17 mouse cellular contexts compared by ENCODE assay signal in genomic region chr9:65606321-65607109, GRCm38 (mm10). TPM values are rescaled to one million over a fixed set of nuclear protein-coding genes. Genes with fewer than 3 reads are reported as not detected.
DNase-seq lines count a peak whose midpoint lies in the region; ATAC-seq and TF ChIP-seq lines count a peak whose summit lies in the region.
"Had no signal": no experiment of that assay in that cellular context is flagged by ENCODE, and none has a peak within 500 bp of the region (broad histone marks: within the 10 kb centered on the region; RNA-seq: fewer than 3 reads in every experiment).

No protein-coding gene starts in this region.

- H3K4me3 ChIP-seq in hindbrain, embryonic 13.5 days: no peak overlapping the region
- H3K4me3 ChIP-seq in hindbrain, embryonic 12.5 days: no peak overlapping the region
- peak overlapping the region; percentile 6 to 54 for H3K4me3 ChIP-seq in ES-E14 (ENCODE audit: insufficient read depth in 1 of 2, low read depth in 1 of 2, low read length in 2 of 2, poor library complexity in 1 of 2, severe bottlenecking in 1 of 2)
- H3K4me3 ChIP-seq in intestine, embryonic 16.5 days (ENCODE audit: low read length): no peak overlapping the region
- H3K4me3 ChIP-seq: forebrain, embryonic 13.5 days; neural tube, embryonic 12.5 days had no signal

- no peak overlapping the region for H3K27ac ChIP-seq in hindbrain, embryonic 13.5 days
- no peak overlapping the region for H3K27ac ChIP-seq in hindbrain, embryonic 12.5 days
- H3K27ac ChIP-seq in ES-E14 (ENCODE audit: insufficient read depth, low read depth, low read length, poor library complexity, severe bottlenecking): peak overlapping the region; percentile 77
- peak overlapping the region; percentile 60 for H3K27ac ChIP-seq in intestine, embryonic 16.5 days (ENCODE audit: low read length)
- H3K27ac ChIP-seq: forebrain, embryonic 13.5 days; kidney, postnatal 0 days; macrophage; neural tube, embryonic 12.5 days had no signal

- no peak overlapping the region for H3K4me2 ChIP-seq in hindbrain, embryonic 13.5 days
- H3K4me2 ChIP-seq in hindbrain, embryonic 12.5 days (replicated peaks): no peak overlapping the region
- no peak overlapping the region for H3K4me2 ChIP-seq in intestine, embryonic 16.5 days (ENCODE audit: low read depth, low read length)

- WGBS in hindbrain, embryonic 13.5 days: 39% methylated on average over 8 of the region's 9 CpGs
- 40% methylated on average over 9 of the region's 9 CpGs for WGBS in hindbrain, embryonic 12.5 days
- 47% methylated on average over 9 of the region's 9 CpGs for WGBS in intestine, embryonic 16.5 days

- DNase-seq in 3T3-L1 (ENCODE audit: low read depth, low spot score) (peak; percentile 22), ES-E14 (ENCODE audit: low read depth, low spot score) (no peak)
- DNase-seq in right cerebral cortex, postnatal 4 days: no peak
- DNase-seq: cerebellum, adult 2 months; layer of hippocampus, postnatal 36 days; liver; right cerebral cortex, postnatal 14 days had no signal

- peaks cover 8% of the 10 kb centered on the region for H3K27me3 ChIP-seq in hindbrain, embryonic 13.5 days
- H3K27me3 ChIP-seq in hindbrain, embryonic 12.5 days: peaks cover 6% of the 10 kb centered on the region; the same call in 1 of the 2 replicates
- no peaks in the 10 kb centered on the region for H3K27me3 ChIP-seq in intestine, embryonic 16.5 days (replicated peaks; ENCODE audit: control insufficient read depth, insufficient read depth, low read length)
- H3K27me3 ChIP-seq: CH12.LX; forebrain, embryonic 13.5 days had no signal

- peaks cover 4% of the 10 kb centered on the region; the same call in 1 of the 2 replicates for H3K4me1 ChIP-seq in hindbrain, embryonic 13.5 days (replicated peaks)
- peaks cover 3% of the 10 kb centered on the region for H3K4me1 ChIP-seq in hindbrain, embryonic 12.5 days
- H3K4me1 ChIP-seq in ES-E14 (ENCODE audit: control insufficient read depth in 2 of 2, insufficient read depth in 2 of 2, low read length in 2 of 2, poor library complexity in 1 of 2): peaks cover 3% of the 10 kb centered on the region in 2 experiments; a peak in 3 of 4 replicates
- no peaks in the 10 kb centered on the region for H3K4me1 ChIP-seq in intestine, embryonic 16.5 days (ENCODE audit: control insufficient read depth, insufficient read depth, low read length)
- H3K4me1 ChIP-seq: forebrain, embryonic 13.5 days had no signal

- H3K9ac ChIP-seq in hindbrain, embryonic 13.5 days: 0 out of 2 replicates have a peak overlapping the region, but pooled peaks have one; percentile 2
- no peak overlapping the region for H3K9ac ChIP-seq in hindbrain, embryonic 12.5 days
- peak overlapping the region; percentile 29 for H3K9ac ChIP-seq in ES-E14 (ENCODE audit: insufficient read depth, low read depth, low read length, poor library complexity, severe bottlenecking)
- H3K9ac ChIP-seq in intestine, embryonic 16.5 days (ENCODE audit: low read depth, low read length): peak overlapping the region; percentile 31; the same call in 1 of the 2 replicates

- no peaks in the 10 kb centered on the region for H3K36me3 ChIP-seq in hindbrain, embryonic 13.5 days
- no peaks in the 10 kb centered on the region for H3K36me3 ChIP-seq in hindbrain, embryonic 12.5 days
- H3K36me3 ChIP-seq in ES-E14 (ENCODE audit: control insufficient read depth, insufficient read depth, low read length, poor library complexity, severe bottlenecking): no peaks in the 10 kb centered on the region
- no peaks in the 10 kb centered on the region for H3K36me3 ChIP-seq in intestine, embryonic 16.5 days (ENCODE audit: control insufficient read depth, insufficient read depth, low read length)
- H3K36me3 ChIP-seq: neural tube, embryonic 12.5 days had no signal

- H3K9me3 ChIP-seq in hindbrain, embryonic 13.5 days: no peaks in the 10 kb centered on the region
- H3K9me3 ChIP-seq in hindbrain, embryonic 12.5 days (replicated peaks): no peaks in the 10 kb centered on the region
- H3K9me3 ChIP-seq in ES-E14 (ENCODE audit: control insufficient read depth, insufficient read depth, low read depth, low read length): no peaks in the 10 kb centered on the region
- H3K9me3 ChIP-seq in intestine, embryonic 16.5 days (ENCODE audit: control insufficient read depth, low read length): no peaks in the 10 kb centered on the region
- H3K9me3 ChIP-seq: forebrain, embryonic 13.5 days; neural tube, embryonic 12.5 days had no signal

- no peak for ATAC-seq in hindbrain, embryonic 13.5 days (ENCODE audit: low FRiP score)
- ATAC-seq in hindbrain, embryonic 12.5 days (ENCODE audit: low FRiP score): no peak
- peak; percentile 68 for ATAC-seq in intestine, embryonic 16.5 days
- no peak for ATAC-seq in megakaryocyte, adult 5-6 weeks (ENCODE audit: poor library complexity, severe bottlenecking)

- in situ Hi-C loops in ES-E14 (cut with MboI; ENCODE audit: low sequenced_read_pairs in 2 of 2, unreplicated experiment in 2 of 2): loop anchor here (10.0 kb wide), 2 partner anchors 58 to 248 kb away; partner anchors contain the start of gene Oaz2 (in 2 of the 2)

TF ChIP-seq in ES-E14, 5 proteins besides CTCF, POLR2A, EP300 and RAD21:
- TF ChIP-seq CHD2 (IDR thresholded peaks at IDR 0.05; ENCODE audit: low read depth, low read length): no peak
- no peak for TF ChIP-seq MAFK (IDR thresholded peaks at IDR 0.05; ENCODE audit: insufficient read depth, low read depth, low read length)
- no peak for TF ChIP-seq ZNF384 (IDR thresholded peaks at IDR 0.05; ENCODE audit: low read depth, low read length)
- no peak for TF ChIP-seq ZC3H11A (IDR thresholded peaks at IDR 0.05; ENCODE audit: borderline replicate concordance, low read depth, low read length)
- TF ChIP-seq HCFC1 (IDR thresholded peaks at IDR 0.05; ENCODE audit: borderline replicate concordance, insufficient read depth, low read length): no peak

RNA-seq across cellular contexts. Expression of gene Pif1, which starts 19.6 kb away (rescaled TPM):
- 3.8 and 4.4 TPM in 2 replicates for polyA plus RNA-seq in hindbrain, embryonic 13.5 days (2015; fragmentation: Nextera tagmentation; extraction: Ambion mirVana)
- 13.9 and 16.5 TPM in 2 replicates for polyA plus RNA-seq in hindbrain, embryonic 12.5 days (2016; fragmentation: Nextera tagmentation; extraction: Ambion mirVana)
- total RNA-seq in ES-E14 (2012; rRNA removed): 31.8 and 53.8 TPM in 2 replicates
- 7.6 and 9.0 TPM in 2 replicates for polyA plus RNA-seq in intestine, embryonic 16.5 days (2015; fragmentation: Nextera tagmentation; extraction: Ambion mirVana)
- total RNA-seq in megakaryocyte, adult 5-6 weeks (2015): 12.1 and 12.6 TPM in 2 replicates
- total RNA-seq in megakaryocyte, adult 5-6 weeks (2017): 12.7 and 16.9 TPM in 2 replicates
- total RNA-seq: gastrocnemius, adult 8-10 months had no signal

RNA-seq across cellular contexts. Expression of gene Rbpms2, which starts 22.9 kb away (rescaled TPM):
- 5.0 and 5.4 TPM in 2 replicates for polyA plus RNA-seq in hindbrain, embryonic 13.5 days (2015; fragmentation: Nextera tagmentation; extraction: Ambion mirVana)
- 13.7 and 15.0 TPM in 2 replicates for polyA plus RNA-seq in hindbrain, embryonic 12.5 days (2016; fragmentation: Nextera tagmentation; extraction: Ambion mirVana)
- total RNA-seq in ES-E14 (2012; rRNA removed): 44.7 and 64.5 TPM in 2 replicates
- polyA plus RNA-seq in intestine, embryonic 16.5 days (2015; fragmentation: Nextera tagmentation; extraction: Ambion mirVana): 21.2 and 23.1 TPM in 2 replicates
- 0.45 TPM in 1 of 2 replicates, not detected in the other for total RNA-seq in megakaryocyte, adult 5-6 weeks (2015)
- total RNA-seq in megakaryocyte, adult 5-6 weeks (2017): not detected in 2 replicates

RNA-seq across cellular contexts. Expression of gene Plekho2, which starts 26.7 kb away (rescaled TPM):
- 5.8 and 7.6 TPM in 2 replicates for polyA plus RNA-seq in hindbrain, embryonic 13.5 days (2015; fragmentation: Nextera tagmentation; extraction: Ambion mirVana)
- 12.4 and 14.1 TPM in 2 replicates for polyA plus RNA-seq in hindbrain, embryonic 12.5 days (2016; fragmentation: Nextera tagmentation; extraction: Ambion mirVana)
- total RNA-seq in ES-E14 (2012; rRNA removed): 3.4 and 5.4 TPM in 2 replicates
- polyA plus RNA-seq in intestine, embryonic 16.5 days (2015; fragmentation: Nextera tagmentation; extraction: Ambion mirVana): 11.3 and 11.9 TPM in 2 replicates
- total RNA-seq in megakaryocyte, adult 5-6 weeks (2015): 59.1 and 68.1 TPM in 2 replicates
- total RNA-seq in megakaryocyte, adult 5-6 weeks (2017): 52.5 and 60.6 TPM in 2 replicates

Comparison
In these comparisons a context has a peak if more than half of its experiments do, and no peak if none do; other contexts are left out.
1. H3K27ac ChIP-seq: peak in ES-E14 (single experiment) and intestine, embryonic 16.5 days (single experiment); none in hindbrain, embryonic 13.5 days (single experiment) and hindbrain, embryonic 12.5 days (single experiment).
2. H3K4me3 ChIP-seq: peak in ES-E14 (2 of 2); none in hindbrain, embryonic 13.5 days (single experiment), hindbrain, embryonic 12.5 days (single experiment) and intestine, embryonic 16.5 days (single experiment).